ENCODE assay signal across 22 mouse cellular contexts in the genomic region with DNA sequence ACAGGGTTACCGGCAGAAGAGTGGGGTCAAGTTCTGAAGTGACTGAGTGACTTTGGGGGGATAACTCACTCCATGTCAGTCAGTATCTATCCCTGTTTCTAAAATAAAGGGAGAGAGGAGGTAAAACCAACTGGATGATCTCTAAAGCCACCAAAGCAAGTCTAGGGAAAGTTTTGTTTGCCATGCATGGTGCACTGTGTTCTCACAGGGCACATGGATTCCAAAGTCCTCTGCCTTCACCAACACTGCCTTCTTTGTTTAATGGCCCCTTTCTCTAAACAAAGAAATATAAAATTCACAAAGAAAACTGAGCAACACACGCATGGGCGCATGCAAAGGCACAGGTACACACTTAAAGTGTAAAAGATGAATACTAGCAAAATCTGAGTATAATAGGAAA.
"Had no signal": no experiment of that assay in that cellular context is flagged by ENCODE, and none has a peak within 500 bp of the region (broad histone marks: within the 10 kb centered on the region; RNA-seq: fewer than 3 reads in every experiment).

No protein-coding gene starts in this region.

- H3K4me1 ChIP-seq: hindbrain, embryonic 12.5 days had no signal

- H3K36me3 ChIP-seq: heart, embryonic 10.5 days; heart, embryonic 12.5 days; hindbrain, embryonic 10.5 days; hindbrain, embryonic 12.5 days; limb, embryonic 10.5 days; limb, embryonic 12.5 days; liver, embryonic 13.5 days; liver, embryonic 15.5 days had no signal

- H3K4me3 ChIP-seq: heart, embryonic 10.5 days; heart, embryonic 12.5 days; hindbrain, embryonic 10.5 days; hindbrain, embryonic 12.5 days; layer of hippocampus, adult 2 months; left cerebral cortex, adult 2 months; limb, embryonic 10.5 days; limb, embryonic 12.5 days; liver, embryonic 13.5 days; liver, embryonic 15.5 days had no signal

- H3K4me2 ChIP-seq: heart, embryonic 12.5 days; hindbrain, embryonic 12.5 days; hindbrain, embryonic 14.5 days; limb, embryonic 12.5 days; liver, embryonic 13.5 days; liver, embryonic 15.5 days had no signal

- H3K27ac ChIP-seq: heart, embryonic 10.5 days; hindbrain, embryonic 10.5 days; hindbrain, embryonic 12.5 days; hindbrain, embryonic 14.5 days; layer of hippocampus, adult 2 months; left cerebral cortex, adult 2 months; limb, embryonic 10.5 days; limb, embryonic 12.5 days; liver, embryonic 13.5 days; liver, embryonic 15.5 days had no signal

- ATAC-seq: forebrain, postnatal 0 days; hindbrain, embryonic 16.5 days; inflammation-experienced regulatory T-cells, adult 6 months; intestine, postnatal 0 days had no signal

- H3K9ac ChIP-seq: forebrain, postnatal 0 days; heart, embryonic 12.5 days; hindbrain, embryonic 12.5 days; hindbrain, embryonic 14.5 days; limb, embryonic 12.5 days; liver, embryonic 13.5 days; liver, embryonic 15.5 days had no signal

- DNase-seq: forebrain, postnatal 0 days; gastrocnemius, postnatal 14 days; gastrocnemius, postnatal 36 days; heart, adult 18-20 months; heart, postnatal 10 days; heart, postnatal 4 days; kidney, postnatal 25 days; kidney, postnatal 4 days; liver, embryonic 13.5 days had no signal

- H3K27me3 ChIP-seq: heart, embryonic 12.5 days; limb, embryonic 12.5 days; liver, embryonic 13.5 days; liver, embryonic 15.5 days had no signal

- H3K9me3 ChIP-seq: heart, embryonic 10.5 days; hindbrain, embryonic 10.5 days; hindbrain, embryonic 12.5 days; limb, embryonic 10.5 days; limb, embryonic 12.5 days; liver, embryonic 13.5 days; liver, embryonic 15.5 days had no signal
